Mouse (Mus musculus): Measurements from ENCODE around the gene Foxf1.

Gene Foxf1

DNA sequence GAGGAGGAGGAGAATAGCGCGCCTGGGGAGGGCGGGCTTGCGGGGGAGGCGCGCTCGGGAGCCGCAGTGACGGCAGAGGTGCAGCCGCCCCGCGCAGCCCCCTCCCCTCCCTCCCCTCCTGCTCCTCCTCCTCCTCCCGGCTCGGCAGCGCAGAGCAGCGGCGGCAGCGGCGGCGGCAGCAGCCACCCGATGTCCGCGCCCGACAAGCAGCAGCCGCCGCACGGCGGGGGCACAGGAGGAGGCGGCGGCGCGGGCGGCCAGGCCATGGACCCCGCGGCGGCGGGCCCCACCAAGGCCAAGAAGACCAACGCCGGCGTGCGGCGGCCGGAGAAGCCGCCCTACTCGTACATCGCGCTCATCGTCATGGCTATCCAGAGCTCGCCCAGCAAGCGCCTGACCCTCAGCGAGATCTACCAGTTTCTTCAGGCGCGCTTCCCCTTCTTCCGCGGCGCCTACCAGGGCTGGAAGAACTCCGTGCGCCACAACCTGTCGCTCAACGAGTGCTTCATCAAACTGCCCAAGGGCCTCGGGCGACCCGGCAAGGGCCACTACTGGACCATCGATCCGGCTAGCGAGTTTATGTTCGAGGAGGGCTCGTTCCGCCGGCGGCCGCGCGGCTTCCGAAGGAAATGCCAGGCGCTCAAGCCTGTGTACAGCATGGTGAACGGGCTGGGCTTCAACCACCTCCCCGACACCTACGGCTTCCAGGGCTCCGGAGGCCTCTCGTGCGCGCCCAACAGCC, at the start of gene Foxf1:
TSS of gene Foxf1 (plus strand) at position 177 of the 742 bp plus-strand sequence.
- no peak for DNase-seq

DNA sequence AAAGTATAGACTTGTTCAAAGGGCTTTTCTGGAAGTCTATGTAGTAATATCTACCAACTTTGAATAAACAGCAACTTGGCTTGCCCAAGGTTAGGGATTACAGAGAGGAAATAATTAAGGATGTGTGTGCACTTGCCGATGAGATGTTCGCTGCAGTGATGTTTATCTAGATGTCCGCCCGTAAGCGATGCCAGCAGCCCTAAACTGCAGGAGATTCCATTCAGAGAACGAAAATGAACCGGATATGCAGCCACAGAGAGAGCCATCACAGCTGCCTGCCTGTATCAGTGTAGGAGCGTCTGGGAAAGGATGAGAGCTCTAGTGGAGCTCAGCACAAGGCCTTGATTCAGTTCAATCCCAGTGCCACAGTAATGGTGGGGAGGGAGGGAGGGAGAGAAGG, 48.6 kb upstream of the Foxf1 start:
- no peak for DNase-seq

GRCm38 (mm10) chr8:121043719-121044440, 40.3 kb upstream of the Foxf1 start:
- DNase-seq, result no peak

DNA sequence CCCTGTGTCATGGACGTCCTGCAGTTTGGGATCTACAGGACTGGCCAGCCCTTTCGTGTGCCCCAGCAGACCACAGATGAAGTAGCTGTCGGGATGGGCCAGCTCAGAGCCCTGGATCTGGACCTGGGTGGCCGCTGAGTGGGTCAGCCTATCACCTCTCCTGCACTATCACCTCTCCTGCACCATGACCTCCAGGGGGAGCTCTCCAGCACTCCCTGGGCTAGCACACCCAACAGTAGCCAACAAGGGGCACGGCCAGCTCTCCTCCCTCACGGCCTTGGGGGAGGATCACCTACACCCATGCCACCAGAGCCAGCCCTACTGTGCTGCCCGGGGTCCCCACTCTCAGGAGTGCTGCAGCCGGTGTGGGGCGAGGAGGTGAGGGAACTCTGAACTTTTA, 36.7 kb upstream of the Foxf1 start:
- no peak for DNase-seq

- DNase-seq, result no peak
Measured at GRCm38 (mm10) chr8:121058081-121058480, 26.1 kb upstream of the Foxf1 start.

DNA sequence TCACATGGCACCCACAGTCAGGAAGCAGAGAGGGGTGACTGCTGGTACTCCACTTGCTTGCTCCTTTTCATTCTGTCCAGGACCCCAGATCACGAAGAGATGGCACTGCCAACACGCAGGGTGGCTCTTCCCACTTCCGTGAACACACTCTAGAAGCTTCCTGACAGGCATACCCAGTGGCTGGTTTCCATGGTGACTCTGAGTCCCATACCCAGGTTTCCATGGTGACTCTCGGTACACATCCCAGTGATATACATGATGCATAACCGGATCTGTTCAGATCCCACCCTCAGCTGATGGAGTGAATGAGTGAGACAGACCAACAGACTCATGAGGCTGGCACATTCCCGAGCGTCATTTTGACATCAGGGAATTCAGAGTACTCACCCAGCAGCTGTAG, 25.1 kb upstream of the Foxf1 start:
- peak; percentile 40 for DNase-seq

- no peak for DNase-seq
Measured at GRCm38 (mm10) chr8:121062521-121062920, 21.7 kb upstream of the Foxf1 start.

- DNase-seq, result no peak
Measured at GRCm38 (mm10) chr8:121063649-121064048, 20.5 kb upstream of the Foxf1 start.

DNA sequence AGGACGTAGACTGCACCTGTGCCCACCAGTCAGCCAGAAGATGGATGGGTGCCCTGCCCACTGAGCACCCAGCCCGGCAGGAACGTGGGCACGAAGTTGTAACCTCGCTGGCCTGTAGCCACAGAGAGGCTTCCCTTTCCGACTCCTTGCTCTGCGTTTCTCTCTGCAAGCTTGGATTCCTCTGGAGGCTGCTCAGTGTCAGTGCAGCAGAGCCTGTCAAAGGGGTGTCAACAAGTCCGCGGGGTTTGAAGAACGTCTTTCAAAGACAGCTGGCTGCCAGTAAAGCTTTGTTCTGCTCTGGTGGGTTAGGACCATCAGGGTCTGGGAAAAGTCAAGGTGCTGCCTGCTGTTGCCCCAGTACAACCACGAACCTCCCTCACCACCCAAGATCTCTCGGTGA, 12.7 kb upstream of the Foxf1 start:
- no peak for DNase-seq

- DNase-seq, result no peak
Measured at GRCm38 (mm10) chr8:121072406-121073130, 11.6 kb upstream of the Foxf1 start.

- no peak for DNase-seq
Measured at GRCm38 (mm10) chr8:121073174-121074107, 10.7 kb upstream of the Foxf1 start.

GRCm38 (mm10) chr8:121074108-121074847, 9.9 kb upstream of the Foxf1 start:
- DNase-seq, result no peak

- DNase-seq, result no peak
Measured at GRCm38 (mm10) chr8:121074848-121075145, 9.4 kb upstream of the Foxf1 start.

DNA sequence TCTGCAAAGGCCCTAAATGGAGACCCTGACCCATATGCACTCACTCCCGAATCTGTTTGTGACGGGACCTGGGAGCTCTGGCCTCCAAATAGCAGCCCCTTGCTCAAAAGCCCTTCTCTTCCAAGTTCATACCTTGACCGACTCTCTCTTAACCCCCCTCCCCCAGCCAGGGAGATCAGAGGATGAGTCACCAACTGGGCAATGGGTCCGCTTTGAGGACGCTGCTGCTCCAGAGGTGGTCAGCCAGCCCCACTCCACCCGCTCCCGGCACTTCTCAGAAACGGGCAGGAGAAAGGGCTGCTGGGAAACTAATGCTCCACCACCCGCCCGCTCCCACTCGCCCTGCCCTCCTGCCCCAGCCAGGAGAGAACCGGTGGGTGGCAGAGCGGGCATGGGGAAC, 8.2 kb upstream of the Foxf1 start:
- DNase-seq, result no peak

- DNase-seq, result no peak
Measured at GRCm38 (mm10) chr8:121076555-121076954, 7.6 kb upstream of the Foxf1 start.

DNA sequence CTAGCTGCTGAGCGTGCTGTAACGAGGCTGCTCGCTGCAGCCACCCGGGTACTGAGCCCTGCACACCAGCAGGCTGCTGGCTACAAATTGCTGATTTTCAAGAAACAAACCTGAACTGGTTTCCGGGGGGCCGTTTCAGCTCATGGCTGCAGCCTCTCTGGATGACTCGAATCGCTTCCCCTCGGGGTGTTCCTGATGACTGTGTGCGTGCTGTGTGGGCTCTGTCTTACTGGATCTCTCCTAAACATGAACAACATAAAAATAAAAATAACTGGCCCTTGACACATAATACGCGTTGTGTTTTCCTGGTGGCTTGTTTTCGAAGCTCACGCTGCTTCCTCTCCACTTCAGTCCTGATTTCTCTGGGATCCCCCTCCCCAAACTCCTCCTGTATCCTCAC, 5.5 kb upstream of the Foxf1 start:
- no peak for DNase-seq

GRCm38 (mm10) chr8:121079201-121079600, 5.0 kb upstream of the Foxf1 start:
- no peak for DNase-seq

DNA sequence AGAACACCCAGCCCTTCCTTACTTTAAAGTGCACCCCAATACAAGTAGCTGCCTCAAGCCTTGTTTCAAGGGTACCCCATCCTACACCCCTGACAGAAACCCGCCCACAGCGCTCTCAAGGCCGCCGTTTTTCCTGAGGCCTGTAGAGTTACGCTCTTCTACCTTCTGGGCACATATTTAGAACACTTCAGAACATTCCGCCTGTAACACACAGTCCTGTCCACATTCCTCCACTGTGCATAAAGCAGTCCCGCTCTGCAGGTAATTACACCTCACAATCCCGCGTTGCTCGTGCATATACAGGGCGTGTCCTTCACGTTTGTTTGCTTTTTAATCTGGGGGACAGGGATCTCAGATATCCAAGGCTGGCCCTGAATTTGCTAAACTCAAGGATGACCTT, 4.2 kb upstream of the Foxf1 start:
- no peak for DNase-seq

- DNase-seq, result no peak
Measured at GRCm38 (mm10) chr8:121080361-121081090, 3.7 kb upstream of the Foxf1 start.

GRCm38 (mm10) chr8:121081398-121081797, 2.8 kb upstream of the Foxf1 start:
- no peak for DNase-seq
